Mouse (Mus musculus) hindbrain, embryonic 15.5 days (tissue): ENCODE measurements around the gene Pomt1. TPM values are rescaled to one million over a fixed set of nuclear protein-coding genes. Genes with fewer than 3 reads are reported as not detected.

Experiments used
- ATAC-seq: fragments of 200-750 bp; cut with Nextera tagmentation; 2 replicates; pipeline ENCODE4 v1.8.0; 2017; ENCODE audit warnings: low read depth, moderate number of reproducible peaks, moderate TSS enrichment; ENCODE audit not compliant: low FRiP score
- H3K27ac ChIP-seq: fragments of 300-500 bp; sonication (generic); replicated peaks from 2 replicates; pipeline ENCODE4 v1.5.1; 2015; ENCODE audit warnings: mild to moderate bottlenecking, inconsistent platforms
- H3K27me3 ChIP-seq: fragments of 300-500 bp; sonication (generic); 2 replicates; pipeline ENCODE4 v1.6.1; 2015; ENCODE audit warnings: control low read depth, inconsistent platforms
- H3K36me3 ChIP-seq: fragments of 300-500 bp; sonication (generic); 2 replicates; pipeline ENCODE4 v1.6.1; 2015; ENCODE audit warnings: control low read depth, inconsistent platforms
- H3K4me1 ChIP-seq: fragments of 300-500 bp; sonication (generic); replicated peaks from 2 replicates; pipeline ENCODE4 v1.6.1; 2015; ENCODE audit warnings: control low read depth, inconsistent platforms
- H3K4me2 ChIP-seq: fragments of 300-500 bp; sonication (generic); 2 replicates; pipeline ENCODE4 v1.6.1; 2015; ENCODE audit warnings: moderate library complexity, mild to moderate bottlenecking, inconsistent platforms
- H3K4me3 ChIP-seq: fragments of 300-500 bp; sonication (generic); 2 replicates; pipeline ENCODE4 v1.5.1; 2015; ENCODE audit warnings: mild to moderate bottlenecking, inconsistent platforms
- H3K9ac ChIP-seq: fragments of 300-500 bp; sonication (generic); 2 replicates; pipeline ENCODE4 v1.6.1; 2015; ENCODE audit warnings: inconsistent platforms
- H3K9me3 ChIP-seq: fragments of 300-500 bp; sonication (generic); 2 replicates; pipeline ENCODE4 v1.6.1; 2016; ENCODE audit warnings: control low read depth, inconsistent platforms
- WGBS: fragments of 180-500 bp; shearing (Covaris S2); methylation state at CpG from one replicate; pipeline ENCODE4 v1.1.7; 2015; 5-methylcytosine and 5-hydroxymethylcytosine counted together
- polyA plus RNA-seq: library from polyadenylated mRNA; unstranded; fragments of >200 nt; fragmentation: Nextera tagmentation; extraction: Ambion mirVana; gene quantifications from 2 replicates; pipeline ENCODE4 v1.2.1, GENCODE M21; 2015

The Pomt1 gene
- polyA plus RNA-seq, 1 experiment from 2014 or later = 33.6 TPM

- Histone ChIP-seq H3K27me3 (no peaks in the 10 kb centered on the region), H3K9me3 (no peaks in the 10 kb centered on the region), H3K36me3 (peaks cover 96% of the 10 kb centered on the region), H3K27ac (no peak overlapping the region), H3K4me1 (no peaks in the 10 kb centered on the region), H3K4me2 (no peak overlapping the region), H3K4me3 (no peak overlapping the region), H3K9ac (no peak overlapping the region)
- ATAC-seq = no peak
- WGBS = 88% methylated on average over 8 of the region's 8 CpGs
Measured at GRCm38 (mm10) chr2:32211689-32212088, 24.7 kb upstream of the Pomt1 start.

GRCm38 (mm10) chr2:32213000-32213399 is 23.4 kb upstream of the Pomt1 start:
- ATAC-seq = no peak
- no peaks in the 10 kb centered on the region for H3K4me1 ChIP-seq
- H3K27me3 ChIP-seq = no peaks in the 10 kb centered on the region
- no peaks in the 10 kb centered on the region for H3K9me3 ChIP-seq
- H3K9ac ChIP-seq = no peak overlapping the region
- no peak overlapping the region for H3K4me3 ChIP-seq
- no peak overlapping the region for H3K4me2 ChIP-seq
- 52% methylated on average over 10 of the region's 10 CpGs for WGBS
- H3K36me3 ChIP-seq = peaks cover 96% of the 10 kb centered on the region
- H3K27ac ChIP-seq = no peak overlapping the region

- Histone ChIP-seq H3K36me3 (peaks cover 100% of the 10 kb centered on the region), H3K4me1 (no peaks in the 10 kb centered on the region), H3K27me3 (no peaks in the 10 kb centered on the region), H3K9me3 (no peaks in the 10 kb centered on the region), H3K4me2 (no peak overlapping the region), H3K9ac (no peak overlapping the region), H3K4me3 (no peak overlapping the region), H3K27ac (no peak overlapping the region)
- no peak for ATAC-seq
- WGBS = 91% methylated on average over 10 of the region's 10 CpGs
Measured at GRCm38 (mm10) chr2:32215576-32215975, 20.8 kb upstream of the Pomt1 start.

GRCm38 (mm10) chr2:32216506-32216905 is 19.9 kb upstream of the Pomt1 start:
- no peaks in the 10 kb centered on the region for H3K9me3 ChIP-seq
- peaks cover 100% of the 10 kb centered on the region for H3K36me3 ChIP-seq
- 86% methylated on average over 10 of the region's 10 CpGs for WGBS
- H3K4me3 ChIP-seq = no peak overlapping the region
- H3K9ac ChIP-seq = no peak overlapping the region
- no peak overlapping the region for H3K27ac ChIP-seq
- no peaks in the 10 kb centered on the region for H3K27me3 ChIP-seq
- H3K4me2 ChIP-seq = no peak overlapping the region
- no peak for ATAC-seq
- no peaks in the 10 kb centered on the region for H3K4me1 ChIP-seq

- no peak overlapping the region for H3K4me2 ChIP-seq
- no peaks in the 10 kb centered on the region for H3K27me3 ChIP-seq
- H3K4me3 ChIP-seq = no peak overlapping the region
- no peaks in the 10 kb centered on the region for H3K4me1 ChIP-seq
- H3K27ac ChIP-seq = no peak overlapping the region
- peaks cover 100% of the 10 kb centered on the region for H3K36me3 ChIP-seq
- WGBS = 86% methylated on average over 8 of the region's 8 CpGs
- no peak for ATAC-seq
- no peaks in the 10 kb centered on the region for H3K9me3 ChIP-seq
- H3K9ac ChIP-seq = no peak overlapping the region
Measured at GRCm38 (mm10) chr2:32217656-32218055, 18.7 kb upstream of the Pomt1 start.

- WGBS = 92% methylated on average over 5 of the region's 5 CpGs
- H3K4me1 ChIP-seq = no peaks in the 10 kb centered on the region
- no peak overlapping the region for H3K9ac ChIP-seq
- H3K36me3 ChIP-seq = peaks cover 100% of the 10 kb centered on the region
- H3K9me3 ChIP-seq = no peaks in the 10 kb centered on the region
- H3K4me3 ChIP-seq = no peak overlapping the region
- ATAC-seq = no peak
- no peak overlapping the region for H3K4me2 ChIP-seq
- H3K27ac ChIP-seq = no peak overlapping the region
- H3K27me3 ChIP-seq = no peaks in the 10 kb centered on the region
Measured at GRCm38 (mm10) chr2:32218113-32218512, 18.3 kb upstream of the Pomt1 start.

GRCm38 (mm10) chr2:32218541-32219334 is 17.7 kb upstream of the Pomt1 start:
- no peak overlapping the region for H3K4me2 ChIP-seq
- H3K4me3 ChIP-seq = no peak overlapping the region
- H3K4me1 ChIP-seq = no peaks in the 10 kb centered on the region
- no peak overlapping the region for H3K9ac ChIP-seq
- H3K9me3 ChIP-seq = no peaks in the 10 kb centered on the region
- WGBS = 81% methylated on average over 11 of the region's 11 CpGs
- H3K36me3 ChIP-seq = peaks cover 100% of the 10 kb centered on the region
- no peak overlapping the region for H3K27ac ChIP-seq
- H3K27me3 ChIP-seq = no peaks in the 10 kb centered on the region
- no peak for ATAC-seq

- Histone ChIP-seq H3K9me3 (no peaks in the 10 kb centered on the region), H3K36me3 (peaks cover 100% of the 10 kb centered on the region), H3K4me1 (no peaks in the 10 kb centered on the region), H3K4me2 (no peak overlapping the region), H3K4me3 (no peak overlapping the region), H3K27me3 (no peaks in the 10 kb centered on the region), H3K9ac (no peak overlapping the region), H3K27ac (no peak overlapping the region)
- no peak for ATAC-seq
- 93% methylated on average over 14 of the region's 14 CpGs for WGBS
Measured at GRCm38 (mm10) chr2:32219501-32219900, 16.9 kb upstream of the Pomt1 start.

GRCm38 (mm10) chr2:32220021-32220420 is 16.4 kb upstream of the Pomt1 start:
- 92% methylated on average over 6 of the region's 6 CpGs for WGBS
- Histone ChIP-seq H3K4me2 (no peak overlapping the region), H3K27ac (no peak overlapping the region), H3K9me3 (no peaks in the 10 kb centered on the region), H3K9ac (no peak overlapping the region), H3K4me1 (no peaks in the 10 kb centered on the region), H3K4me3 (no peak overlapping the region), H3K36me3 (peaks cover 99% of the 10 kb centered on the region), H3K27me3 (no peaks in the 10 kb centered on the region)
- no peak for ATAC-seq

GRCm38 (mm10) chr2:32220969-32221368 is 15.4 kb upstream of the Pomt1 start:
- Histone ChIP-seq H3K9ac (no peak overlapping the region), H3K4me2 (no peak overlapping the region), H3K4me1 (no peaks in the 10 kb centered on the region), H3K4me3 (no peak overlapping the region), H3K27ac (no peak overlapping the region), H3K36me3 (peaks cover 97% of the 10 kb centered on the region), H3K27me3 (no peaks in the 10 kb centered on the region), H3K9me3 (no peaks in the 10 kb centered on the region)
- WGBS = 93% methylated on average over 10 of the region's 10 CpGs
- ATAC-seq = no peak

GRCm38 (mm10) chr2:32221577-32221976 is 14.8 kb upstream of the Pomt1 start:
- no peaks in the 10 kb centered on the region for H3K9me3 ChIP-seq
- peaks cover 97% of the 10 kb centered on the region for H3K36me3 ChIP-seq
- no peaks in the 10 kb centered on the region for H3K4me1 ChIP-seq
- no peak overlapping the region for H3K4me3 ChIP-seq
- H3K27ac ChIP-seq = no peak overlapping the region
- 84% methylated on average over 7 of the region's 7 CpGs for WGBS
- no peak for ATAC-seq
- H3K4me2 ChIP-seq = no peak overlapping the region
- no peaks in the 10 kb centered on the region for H3K27me3 ChIP-seq
- no peak overlapping the region for H3K9ac ChIP-seq

- 87% methylated on average over 10 of the region's 10 CpGs for WGBS
- no peak overlapping the region for H3K9ac ChIP-seq
Measured at GRCm38 (mm10) chr2:32222057-32222456, 14.3 kb upstream of the Pomt1 start.

GRCm38 (mm10) chr2:32235433-32235832 is 957 bp upstream of the Pomt1 start:
- peak overlapping the region; percentile 71 for H3K9ac ChIP-seq
- no peaks in the 10 kb centered on the region for H3K9me3 ChIP-seq
- H3K4me3 ChIP-seq = peak overlapping the region; percentile 64
- ATAC-seq = no peak
- peak overlapping the region; percentile 93 for H3K4me2 ChIP-seq
- H3K27me3 ChIP-seq = no peaks in the 10 kb centered on the region
- peak overlapping the region; percentile 83 for H3K27ac ChIP-seq
- H3K36me3 ChIP-seq = peaks cover 37% of the 10 kb centered on the region
- 35% methylated on average over 7 of the region's 7 CpGs for WGBS
- peaks cover 25% of the 10 kb centered on the region for H3K4me1 ChIP-seq

More at GRCm38 (mm10) chr2:32222057-32222456, 14.3 kb upstream of the Pomt1 start:
- Histone ChIP-seq H3K4me1 (no peaks in the 10 kb centered on the region), H3K4me2 (no peak overlapping the region), H3K4me3 (no peak overlapping the region), H3K27me3 (no peaks in the 10 kb centered on the region), H3K27ac (no peak overlapping the region), H3K36me3 (peaks cover 97% of the 10 kb centered on the region), H3K9me3 (no peaks in the 10 kb centered on the region)
- no peak for ATAC-seq
